9 mouse cellular contexts compared by ENCODE assay signal in the genomic region with DNA sequence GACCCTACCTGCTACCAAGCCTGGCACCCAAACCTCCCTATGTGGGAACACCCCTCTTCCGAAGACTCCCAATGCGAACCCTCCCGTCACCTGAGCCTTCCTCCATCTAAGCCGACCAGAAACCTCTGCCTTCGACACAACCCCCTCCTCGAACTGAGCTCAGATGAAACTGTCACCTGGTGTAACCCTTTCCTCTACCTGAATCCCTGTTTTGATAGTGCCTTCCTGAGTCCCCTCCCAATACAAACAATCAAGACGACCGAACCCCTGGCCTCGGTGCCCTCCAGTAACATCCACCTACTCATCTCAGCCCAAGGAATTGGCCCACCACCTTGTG. TPM values are rescaled to one million over a fixed set of nuclear protein-coding genes. Genes with fewer than 3 reads are reported as not detected.
A peak's percentile ranks its signal among the peaks of the same experiment; 100 is the strongest.
DNase-seq lines count a peak whose midpoint lies in the region; TF ChIP-seq lines count a peak whose summit lies in the region.
"Had no signal": no experiment of that assay in that cellular context is flagged by ENCODE, and none has a peak within 500 bp of the region (broad histone marks: within the 10 kb centered on the region; RNA-seq: fewer than 3 reads in every experiment).

No protein-coding gene starts in this region.

- TF ChIP-seq CTCF in small intestine, adult 2 months (IDR thresholded peaks at IDR 0.05; ENCODE audit: extremely low read depth, insufficient read length, insufficient replicate concordance, low read depth, low read length), result no peak

- H3K9me3 ChIP-seq in limb, embryonic 10.5 days (replicated peaks), result no peaks in the 10 kb centered on the region

- WGBS in limb, embryonic 10.5 days, result 0% methylated on average over 9 of the region's 9 CpGs
- 1% methylated on average over 9 of the region's 9 CpGs for WGBS in small intestine, adult 2 months

- peaks cover 48% of the 10 kb centered on the region for H3K27me3 ChIP-seq in limb, embryonic 10.5 days (ENCODE audit: low read depth, poor library complexity, severe bottlenecking)
- peaks cover 16% of the 10 kb centered on the region for H3K27me3 ChIP-seq in small intestine, adult 2 months (ENCODE audit: control insufficient read depth, insufficient read depth, low read length)

- peak overlapping the region; percentile 89 for H3K4me3 ChIP-seq in limb, embryonic 10.5 days
- H3K4me3 ChIP-seq in small intestine, adult 2 months (ENCODE audit: low read depth, low read length), result peak overlapping the region; percentile 95

- 0 out of 2 replicates have a peak overlapping the region, but pooled peaks have one; percentile 87 for H3K27ac ChIP-seq in limb, embryonic 10.5 days
- H3K27ac ChIP-seq in small intestine, adult 2 months (ENCODE audit: insufficient read depth, low read depth, low read length), result no peak overlapping the region

- peak; percentile 19 for DNase-seq in adrenal gland, adult 8-10 months
- DNase-seq in adrenal gland, adult (ENCODE audit: inconsistent age in 2 of 2, low spot score in 1 of 2), result no peak
- DNase-seq in retina, embryonic 14.5 days (ENCODE audit: low spot score), result peak; percentile 11
- no peak for DNase-seq in retina, postnatal 1 day
- DNase-seq in limb, embryonic 10.5 days (ENCODE audit: low spot score), result peak; percentile 46
- DNase-seq in layer of hippocampus, adult 8-10 months (ENCODE audit: low spot score in 2 of 2), result no peak
- no peak for DNase-seq in frontal cortex, postnatal 14 days (ENCODE audit: low spot score in 2 of 2)

- peaks cover 37% of the 10 kb centered on the region for H3K4me1 ChIP-seq in limb, embryonic 10.5 days
- peaks cover 24% of the 10 kb centered on the region for H3K4me1 ChIP-seq in small intestine, adult 2 months (ENCODE audit: control insufficient read depth, insufficient read depth, insufficient read length, low read length)

- H3K36me3 ChIP-seq in limb, embryonic 10.5 days, result peaks cover 22% of the 10 kb centered on the region
- H3K36me3 ChIP-seq in small intestine, adult 2 months (ENCODE audit: control insufficient read depth, insufficient read depth, low read length), result peaks cover 3% of the 10 kb centered on the region

- TF ChIP-seq POLR2A in small intestine, adult 2 months (IDR thresholded peaks at IDR 0.05; ENCODE audit: low read depth, low read length), result no peak

RNA-seq across cellular contexts. Expression of gene Camk2n2, which starts 0.7 kb away (rescaled TPM):
- 10 to 100 TPM; 28.9 to 62.9 (median 41.8) TPM for total RNA-seq in adrenal gland, adult 8-10 months (2022)
- 0.50 and 0.79 TPM in 2 replicates for polyA plus RNA-seq in limb, embryonic 10.5 days (2016; fragmentation: Nextera tagmentation; extraction: Ambion mirVana)
- polyA plus RNA-seq in small intestine, adult 2 months (2012; rRNA removed), result 3.1 and 6.7 TPM in 2 replicates
- total RNA-seq in layer of hippocampus, adult 8-10 months (2022), result 10 to 100 TPM; 84.3 to 94.8 (median 91.1) TPM
- total RNA-seq: hematopoietic stem cell, adult 5-6 weeks had no signal

RNA-seq across cellular contexts. Expression of gene Alg3, which starts 8.8 kb away (rescaled TPM):
- 10 to 100 TPM; 22.3 to 30.0 (median 25.4) TPM for total RNA-seq in adrenal gland, adult 8-10 months (2022)
- 54.5 and 62.4 TPM in 2 replicates for polyA plus RNA-seq in limb, embryonic 10.5 days (2016; fragmentation: Nextera tagmentation; extraction: Ambion mirVana)
- 16.8 and 18.6 TPM in 2 replicates for polyA plus RNA-seq in small intestine, adult 2 months (2012; rRNA removed)
- 10 to 100 TPM; 10.9 to 15.6 (median 11.9) TPM for total RNA-seq in layer of hippocampus, adult 8-10 months (2022)

RNA-seq across cellular contexts. Expression of gene Gm49333, which starts 9.0 kb away (rescaled TPM):
- total RNA-seq in adrenal gland, adult 8-10 months (2022), result not detected
- not detected in 2 replicates for polyA plus RNA-seq in limb, embryonic 10.5 days (2016; fragmentation: Nextera tagmentation; extraction: Ambion mirVana)
- polyA plus RNA-seq in small intestine, adult 2 months (2012; rRNA removed), result 0.08 TPM in 1 of 2 replicates, not detected in the other
- not detected for total RNA-seq in layer of hippocampus, adult 8-10 months (2022)
- total RNA-seq: hematopoietic stem cell, adult 5-6 weeks had no signal

RNA-seq across cellular contexts. Expression of gene Eef1akmt4, which starts 9.0 kb away (rescaled TPM):
- 1 to 10 TPM; 7.3 to 9.5 (median 8.8) TPM for total RNA-seq in adrenal gland, adult 8-10 months (2022)
- polyA plus RNA-seq in limb, embryonic 10.5 days (2016; fragmentation: Nextera tagmentation; extraction: Ambion mirVana), result 48.1 and 56.1 TPM in 2 replicates
- 6.6 and 7.2 TPM in 2 replicates for polyA plus RNA-seq in small intestine, adult 2 months (2012; rRNA removed)
- total RNA-seq in layer of hippocampus, adult 8-10 months (2022), result 1 to 10 TPM; 2.1 to 3.3 (median 2.8) TPM

RNA-seq across cellular contexts. Expression of gene Ece2, which starts 9.3 kb away (rescaled TPM):
- total RNA-seq in adrenal gland, adult 8-10 months (2022), result 10 to 100 TPM; 11.0 to 45.0 (median 23.8) TPM
- 1.9 and 2.6 TPM in 2 replicates for polyA plus RNA-seq in limb, embryonic 10.5 days (2016; fragmentation: Nextera tagmentation; extraction: Ambion mirVana)
- polyA plus RNA-seq in small intestine, adult 2 months (2012; rRNA removed), result 0.19 and 0.42 TPM in 2 replicates
- 10 to 100 TPM; 31.2 to 43.5 (median 34.1) TPM for total RNA-seq in layer of hippocampus, adult 8-10 months (2022)

Comparison
In these comparisons a context has a peak if more than half of its experiments do, and no peak if none do; other contexts are left out.
1. DNase-seq: peak in adrenal gland, adult 8-10 months (single experiment), retina, embryonic 14.5 days (single experiment) and limb, embryonic 10.5 days (single experiment); none in adrenal gland, adult (0 of 2), retina, postnatal 1 day (single experiment), layer of hippocampus, adult 8-10 months (0 of 2) and frontal cortex, postnatal 14 days (0 of 2).